Mouse (Mus musculus) stomach, postnatal 0 days (tissue): ENCODE results near the gene 2010003K11Rik.

ENCODE experiments used
- CTCF ChIP-seq: IDR thresholded peaks from 2 replicates; pipeline ENCODE4 v1.5.1; 2016; ENCODE audit warnings: antibody characterized with exemption, low read depth, mild to moderate bottlenecking, moderate library complexity
- EP300 ChIP-seq: optimal IDR thresholded peaks from 2 replicates; pipeline ENCODE3; 2016; ENCODE audit warnings: antibody characterized with exemption

DNA sequence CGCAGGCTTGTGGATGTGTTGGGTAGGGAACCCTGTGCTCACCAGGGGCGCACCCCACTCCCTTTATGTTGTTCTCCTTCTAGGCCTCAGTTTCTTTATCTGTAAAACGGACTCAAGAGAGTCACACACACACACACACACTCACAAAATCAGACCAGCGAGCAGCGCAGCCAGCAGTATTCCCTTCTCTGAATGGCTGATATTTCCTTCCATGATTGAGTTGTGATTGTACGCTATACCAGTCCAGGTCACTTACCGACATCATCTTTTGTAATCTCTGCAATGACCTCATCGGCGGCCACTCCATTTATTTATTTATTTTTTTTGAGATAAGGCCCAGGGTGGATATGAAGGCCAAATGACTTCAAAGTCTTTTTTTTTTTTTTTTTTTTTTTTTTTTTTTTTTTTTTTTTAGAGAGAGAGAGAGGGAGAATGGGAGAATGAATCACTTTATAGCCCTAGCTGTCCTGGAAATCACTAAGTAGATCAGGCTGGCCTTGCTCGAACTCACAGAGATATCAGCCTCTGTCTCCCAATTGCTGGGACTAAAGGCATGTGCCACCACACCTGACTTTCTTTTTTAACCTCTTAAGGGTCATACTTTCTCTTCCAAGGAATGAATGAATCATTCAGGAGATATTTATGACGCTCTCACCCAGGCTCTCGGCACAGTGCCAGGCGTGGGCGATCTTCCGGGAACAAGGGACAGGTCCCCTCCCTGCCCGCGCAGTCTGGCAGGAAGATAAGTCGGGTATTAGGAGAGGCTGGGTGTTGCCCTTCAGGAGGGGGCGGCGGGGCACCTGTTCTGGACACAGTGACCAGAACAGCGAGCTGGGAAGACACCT is 20.8 kb downstream of the 2010003K11Rik start, which contains the start of gene Syt12:
- no peak for TF ChIP-seq CTCF
- no peak for TF ChIP-seq EP300
